Mouse (Mus musculus) natural killer cell, adult 2 months (primary cell): ENCODE results near the gene Ppa2.

Experiments
- DNase-seq, 2 experiments: peaks; one replicate each; pipeline ENCODE4 v3.0.0; 2022; ENCODE audit warnings: low spot score in 2 of 2

Ppa2 gene

DNA sequence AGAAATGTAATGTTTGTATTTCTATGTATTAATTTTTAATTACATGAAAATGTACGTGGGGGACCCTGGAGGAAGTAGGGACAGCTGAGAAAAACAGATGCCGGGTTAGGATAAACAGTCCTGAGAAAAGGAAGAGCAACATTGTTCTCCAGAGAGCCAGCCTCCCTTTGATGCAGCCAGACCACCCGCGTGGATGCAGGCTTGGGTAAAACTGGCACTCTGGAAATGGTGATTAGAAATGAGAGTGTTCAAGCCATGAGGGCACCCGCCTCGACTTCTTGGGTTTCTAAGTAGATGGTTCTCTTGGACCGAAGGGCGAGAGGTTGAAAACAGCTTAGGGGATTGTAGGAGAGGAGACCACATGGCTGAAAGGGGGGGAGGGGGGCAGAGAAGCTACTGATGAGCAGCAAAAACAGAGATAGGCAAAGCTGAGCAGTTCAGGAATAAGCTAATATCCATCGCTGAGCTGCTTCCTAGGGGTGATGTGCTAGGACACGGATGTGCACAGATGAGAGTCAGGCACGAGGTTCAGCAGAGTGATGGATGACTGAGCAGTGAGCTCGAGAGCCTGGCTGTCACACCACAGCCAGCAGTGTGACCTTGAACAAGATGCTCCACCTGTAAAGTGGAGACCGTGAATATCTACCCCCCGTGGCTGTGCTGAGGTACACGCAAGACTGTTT lies 21.4 kb downstream of the Ppa2 start:
- DNase-seq = no peak

DNA sequence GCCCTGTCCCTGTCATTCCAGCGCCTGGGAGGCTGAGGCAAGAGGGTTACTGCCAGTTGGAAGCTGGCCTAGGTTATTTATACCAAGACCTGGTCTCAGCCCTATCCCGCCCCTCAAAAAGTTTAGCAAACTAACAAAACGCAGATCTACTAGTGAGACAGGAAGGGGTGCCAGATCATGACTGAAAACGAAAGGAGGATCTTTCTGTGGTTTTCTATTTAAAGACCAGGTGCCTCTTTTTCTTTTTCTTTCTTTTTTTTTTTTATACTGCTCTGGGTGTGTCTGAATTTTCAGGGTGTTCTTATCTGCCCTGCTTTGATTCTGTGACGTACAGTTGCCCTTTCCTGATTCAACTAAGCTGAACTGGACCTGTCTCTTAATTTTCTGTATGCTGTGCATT lies 22.4 kb downstream of the Ppa2 start:
- peak; percentile 13 to 18 for DNase-seq

DNA sequence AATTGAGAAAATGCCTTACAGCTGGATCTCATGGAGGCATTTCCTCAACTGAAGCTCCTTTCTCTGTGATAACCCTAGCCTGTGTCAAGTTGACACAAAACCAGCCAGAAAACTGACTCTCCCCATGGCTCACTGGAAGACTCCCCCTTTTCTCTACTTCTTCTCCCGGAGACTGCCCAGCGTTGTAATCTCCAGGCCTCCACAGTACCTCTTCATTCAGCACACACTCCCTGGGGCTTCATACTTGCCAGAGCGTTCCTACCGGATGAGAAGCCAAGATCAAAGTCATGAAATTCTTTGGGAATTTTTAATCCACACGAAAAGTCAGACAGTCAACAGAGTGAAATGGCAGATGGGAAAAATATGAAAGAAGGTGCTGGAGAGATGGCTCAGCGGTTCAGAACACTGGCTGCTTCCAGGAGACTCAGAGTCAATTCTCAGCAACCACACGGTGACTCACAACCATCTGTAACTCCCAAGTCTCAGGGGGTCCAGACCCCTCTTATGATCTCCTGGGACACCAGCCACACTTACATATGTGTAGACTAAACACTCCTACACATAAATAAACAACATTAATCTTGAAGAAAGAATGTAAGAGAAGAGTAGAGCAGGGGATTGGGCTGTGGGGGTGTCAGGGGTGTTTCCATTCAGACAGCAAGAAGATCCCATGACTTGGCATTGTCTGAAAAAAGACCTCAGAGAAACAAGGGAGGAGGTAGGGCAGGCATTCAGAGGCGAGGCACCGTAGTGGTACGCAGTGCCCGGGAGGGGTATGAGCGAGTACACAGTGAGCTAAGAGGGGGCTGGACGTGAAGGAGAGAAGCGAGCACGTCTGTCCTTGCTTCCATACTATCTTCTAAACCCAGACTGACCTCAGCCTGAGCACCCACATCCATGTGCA lies 23.6 kb downstream of the Ppa2 start:
- no peak for DNase-seq

DNA sequence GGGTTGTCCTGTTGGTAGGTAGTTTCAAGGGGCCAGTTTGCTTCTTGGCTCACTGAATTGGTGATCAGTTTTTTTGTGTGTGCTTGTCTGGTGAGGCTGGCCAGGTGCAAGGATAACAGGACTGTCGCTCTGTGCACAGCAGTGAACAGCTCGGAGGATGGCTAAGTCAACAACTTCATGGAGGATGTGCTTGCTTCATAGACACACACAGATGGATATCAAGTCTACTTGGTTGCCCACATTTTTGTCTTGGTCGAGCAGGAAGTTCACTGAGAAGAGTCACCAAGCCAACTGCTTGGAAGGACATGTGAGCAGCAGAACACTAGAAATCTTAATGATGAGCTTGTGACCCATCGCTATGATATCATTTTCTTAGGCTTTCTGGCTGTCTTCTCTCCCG lies 24.8 kb downstream of the Ppa2 start:
- DNase-seq = no peak

DNA sequence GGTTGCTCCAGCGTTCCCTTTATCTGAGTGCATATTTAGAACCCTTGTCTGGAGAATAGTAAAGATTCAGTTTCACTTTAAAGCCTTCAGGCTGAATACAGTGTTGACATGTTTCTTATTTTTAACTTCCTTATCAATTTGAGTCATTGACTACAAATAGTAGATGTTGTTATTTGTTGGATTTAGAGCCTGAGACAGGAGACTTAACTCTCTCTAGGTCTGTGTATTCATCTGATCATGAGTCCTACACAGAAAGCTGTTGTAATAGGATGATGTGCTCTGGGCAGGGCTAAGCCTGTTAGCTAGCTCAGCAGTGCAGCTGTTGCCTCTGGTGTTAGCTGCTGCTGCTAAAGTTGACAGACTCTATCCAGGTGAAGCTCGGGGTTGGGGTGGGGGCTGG lies 25.3 kb downstream of the Ppa2 start:
- no peak for DNase-seq

DNA sequence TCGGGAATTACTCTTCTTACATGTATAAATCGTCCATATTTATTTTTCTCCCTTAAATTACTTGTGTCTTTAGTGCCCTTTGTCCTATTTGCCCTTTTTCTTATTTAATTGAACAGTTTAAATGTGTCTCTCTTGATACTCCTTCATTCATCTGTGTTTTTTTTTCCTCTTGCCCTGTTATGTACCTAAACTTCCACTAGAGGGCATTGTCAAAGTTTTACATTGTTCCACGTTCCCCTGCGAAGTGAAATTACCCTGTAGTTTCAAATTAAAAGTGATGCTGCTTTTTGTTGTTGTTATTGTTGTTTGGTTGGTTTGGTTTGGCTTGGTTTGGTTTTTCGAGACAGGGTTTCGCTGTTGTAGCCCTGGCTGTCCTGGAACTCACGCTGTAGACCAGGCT lies 26.5 kb downstream of the Ppa2 start:
- DNase-seq = no peak

DNA sequence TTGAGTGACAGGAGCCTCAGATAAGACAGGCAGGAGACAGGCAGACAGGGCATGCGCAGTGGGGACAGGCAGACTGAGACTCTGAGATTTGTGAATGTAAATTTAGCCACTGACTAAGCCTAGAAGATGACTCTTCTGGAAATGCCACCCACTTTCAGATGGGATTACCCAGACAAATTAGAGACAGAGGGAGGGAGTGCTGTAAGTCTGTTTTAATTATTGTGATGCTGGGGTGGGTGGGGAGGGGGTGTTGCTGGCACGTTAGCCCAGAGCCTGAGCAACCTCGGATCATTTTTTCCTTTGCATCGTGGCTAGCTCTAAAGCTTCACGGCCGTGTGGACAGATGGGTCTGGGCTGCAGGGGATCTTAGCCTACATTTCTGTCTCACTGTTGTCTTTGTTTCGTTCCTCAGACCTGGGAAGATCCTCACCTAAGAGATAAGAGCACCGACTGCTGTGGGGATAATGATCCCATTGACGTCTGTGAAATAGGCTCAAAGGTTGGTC lies 29.0 kb downstream of the Ppa2 start:
- DNase-seq = no peak

DNA sequence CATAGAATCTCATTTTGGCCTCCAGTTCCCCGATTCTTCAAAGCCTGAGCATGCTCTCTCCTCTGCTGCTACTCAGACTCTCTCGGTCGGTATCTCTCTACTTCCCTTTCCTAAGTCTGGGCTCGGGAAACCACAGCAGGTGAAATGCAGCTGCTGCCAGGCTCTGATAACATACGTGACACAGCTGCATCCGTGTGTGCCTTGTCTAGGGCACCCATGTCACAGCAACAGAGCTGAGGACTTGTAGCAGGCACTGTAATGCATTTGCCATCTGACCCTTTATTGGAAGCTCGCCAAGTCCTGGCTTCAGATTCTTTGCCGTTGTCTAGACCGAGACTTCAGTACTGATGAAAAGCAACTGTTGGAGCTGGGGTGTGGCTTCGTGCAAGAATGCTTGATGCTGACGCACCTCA lies 29.5 kb downstream of the Ppa2 start:
- peak in 1 of 2 experiments; percentile 22 for DNase-seq

DNA sequence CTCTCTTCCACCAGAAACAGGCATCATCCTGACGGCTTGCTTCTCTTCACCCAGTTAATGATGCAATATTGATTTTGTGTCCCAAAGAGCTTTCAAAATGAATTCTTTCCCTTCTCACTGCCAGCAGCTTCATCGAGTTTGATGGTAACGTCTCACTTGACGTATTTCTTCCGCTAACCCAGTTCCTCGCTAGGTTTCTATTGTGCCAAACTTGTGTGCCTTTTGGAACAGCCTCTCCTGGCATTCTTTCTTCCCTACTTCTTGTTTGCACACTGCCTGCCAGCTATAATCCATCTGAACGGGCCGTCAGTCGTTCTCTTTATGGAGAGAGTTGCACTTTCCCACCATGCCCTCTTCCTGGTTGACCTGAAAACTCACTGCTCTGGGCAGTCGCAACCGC lies 31.2 kb downstream of the Ppa2 start:
- no peak for DNase-seq

DNA sequence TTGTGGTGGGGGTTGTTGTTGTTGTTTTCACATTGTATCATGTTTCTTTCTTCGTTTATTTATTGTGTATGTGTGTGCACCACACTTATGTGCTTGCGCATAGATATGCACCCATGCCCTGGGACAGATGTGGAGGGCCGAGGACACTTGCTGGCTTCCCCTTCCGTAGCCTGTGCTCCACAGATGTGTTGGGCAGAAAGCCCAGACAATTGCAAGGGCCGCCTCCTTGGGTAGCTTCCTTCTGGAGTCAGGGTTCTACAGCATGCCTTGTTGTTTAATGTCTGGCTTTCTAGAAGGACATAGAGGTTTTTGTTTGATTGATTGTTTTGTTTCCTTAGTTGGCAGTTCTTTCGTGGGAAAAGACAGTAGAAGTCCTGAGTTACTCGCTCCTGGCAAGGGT lies 37.6 kb downstream of the Ppa2 start:
- no peak for DNase-seq

DNA sequence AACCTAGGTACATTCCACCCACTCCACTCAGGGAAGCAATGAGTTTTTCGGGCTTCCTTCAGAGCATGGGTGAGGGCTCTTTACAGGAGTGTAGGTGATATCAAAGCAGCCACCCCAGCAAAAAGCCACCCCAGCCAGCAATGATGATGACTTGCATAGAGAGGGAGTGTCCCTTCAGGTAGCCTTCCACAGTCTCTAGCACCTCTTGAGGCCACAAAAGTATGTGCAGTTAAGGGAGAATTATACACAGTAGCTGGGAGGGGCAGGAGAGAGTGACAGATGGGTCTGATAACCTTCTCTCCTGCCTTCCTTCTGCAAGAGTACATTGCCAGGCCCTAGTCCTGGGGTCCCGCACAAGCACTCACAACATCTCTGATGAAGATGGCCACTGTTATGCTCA lies 38.9 kb downstream of the Ppa2 start:
- DNase-seq = no peak

DNA sequence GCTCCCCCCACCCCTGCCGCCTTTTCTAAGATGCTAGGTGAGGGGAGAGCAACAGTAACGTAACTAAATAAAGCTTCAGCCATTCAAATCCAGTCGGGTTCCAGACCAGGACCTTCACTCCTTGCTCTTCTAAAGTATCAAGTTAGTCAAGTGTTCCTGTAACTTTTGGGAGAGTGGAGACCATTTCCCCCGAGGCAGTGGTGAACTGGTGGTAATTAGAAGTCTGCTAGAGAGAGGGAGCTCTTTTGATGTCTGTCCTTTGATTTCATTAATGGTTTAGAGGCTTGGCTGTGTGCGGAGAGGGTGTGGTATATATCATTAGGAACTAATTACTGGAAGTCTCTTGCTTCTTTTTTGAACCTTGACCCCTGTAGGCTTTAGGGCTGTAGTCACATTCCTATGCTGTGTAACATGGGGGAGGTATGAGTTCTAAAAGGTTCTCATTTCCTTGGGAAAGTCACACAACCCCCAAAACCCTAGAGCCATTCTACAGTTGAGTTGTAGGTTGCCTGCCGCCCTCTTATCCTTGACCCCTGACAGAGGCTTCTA lies 47.6 kb downstream of the Ppa2 start:
- DNase-seq = no peak

DNA sequence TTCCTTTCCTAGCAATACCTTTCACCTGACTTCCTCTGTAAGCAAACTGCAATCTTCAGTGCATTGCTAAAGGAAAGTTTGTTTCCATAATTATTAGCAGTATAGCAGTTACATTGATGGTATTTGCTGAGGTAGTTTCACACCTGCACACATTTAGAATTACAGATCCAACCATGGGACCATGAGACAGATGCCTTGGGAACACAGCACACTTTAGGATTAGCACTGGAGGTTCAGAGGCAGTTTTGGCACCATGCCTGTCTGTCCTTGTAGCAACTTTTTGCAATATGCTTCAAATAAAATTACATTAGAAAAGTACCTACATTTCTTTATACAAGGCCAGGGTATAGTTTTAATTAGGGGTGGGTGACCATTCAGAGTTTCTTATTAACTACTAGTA lies 48.1 kb downstream of the Ppa2 start:
- DNase-seq = no peak

DNA sequence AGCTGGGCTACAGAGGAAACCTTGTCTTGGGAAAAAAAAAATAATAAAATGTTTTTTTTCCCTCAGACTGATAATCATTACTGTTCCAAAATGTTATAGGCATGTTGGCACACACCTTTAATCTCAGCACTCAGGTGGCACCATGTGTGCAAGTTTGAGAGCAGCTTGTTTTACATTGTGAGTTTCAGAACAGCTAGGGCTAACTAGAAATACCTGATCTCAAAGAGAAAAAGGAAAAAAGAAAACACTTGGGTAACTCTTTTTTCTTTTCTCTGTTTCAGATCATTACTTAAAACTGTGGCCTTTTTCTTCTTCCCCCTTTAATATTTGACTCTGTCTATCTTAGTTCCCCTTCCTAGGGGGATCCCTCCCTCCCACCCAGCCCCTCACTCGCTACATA lies 51.5 kb downstream of the Ppa2 start:
- no peak for DNase-seq

DNA sequence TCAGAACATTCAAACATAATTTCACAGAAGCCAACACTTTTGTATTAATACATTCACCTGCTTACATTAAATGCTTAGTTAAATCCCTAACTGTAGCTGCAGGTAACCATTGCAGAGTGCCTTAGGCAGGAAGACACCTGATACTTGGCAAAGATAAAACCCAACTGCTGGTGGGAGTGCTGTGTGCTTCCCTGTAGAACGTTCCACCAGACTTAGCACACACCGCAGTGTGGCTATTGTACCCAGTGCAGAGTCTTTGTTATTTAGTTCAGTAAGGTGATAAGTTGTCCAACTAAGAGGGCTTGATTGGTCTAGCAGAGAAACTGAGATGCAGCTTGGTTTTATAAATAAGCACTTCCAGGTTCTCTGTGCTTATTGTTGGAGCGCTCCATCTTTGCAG lies 54.2 kb downstream of the Ppa2 start:
- DNase-seq = no peak

DNA sequence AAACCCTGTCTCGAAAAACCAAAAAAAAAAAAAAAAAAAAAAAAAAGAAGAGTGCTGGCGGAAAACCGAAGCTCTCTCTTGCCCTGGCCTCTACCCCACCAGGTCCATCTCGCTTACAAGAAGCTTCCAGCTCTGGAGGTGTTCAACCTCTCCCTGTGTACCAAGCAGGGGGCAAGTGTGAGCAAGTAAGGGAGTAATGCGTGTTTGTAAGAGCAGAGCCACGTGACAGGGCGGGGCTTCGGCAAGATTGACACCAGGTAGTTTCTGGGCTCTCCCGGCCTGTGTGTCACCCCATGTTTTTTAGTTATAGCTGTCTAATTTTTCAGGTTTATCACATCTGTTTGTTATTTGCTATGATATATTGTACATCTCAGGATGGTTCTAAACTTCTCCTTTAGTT lies 56.2 kb downstream of the Ppa2 start:
- no peak for DNase-seq

DNA sequence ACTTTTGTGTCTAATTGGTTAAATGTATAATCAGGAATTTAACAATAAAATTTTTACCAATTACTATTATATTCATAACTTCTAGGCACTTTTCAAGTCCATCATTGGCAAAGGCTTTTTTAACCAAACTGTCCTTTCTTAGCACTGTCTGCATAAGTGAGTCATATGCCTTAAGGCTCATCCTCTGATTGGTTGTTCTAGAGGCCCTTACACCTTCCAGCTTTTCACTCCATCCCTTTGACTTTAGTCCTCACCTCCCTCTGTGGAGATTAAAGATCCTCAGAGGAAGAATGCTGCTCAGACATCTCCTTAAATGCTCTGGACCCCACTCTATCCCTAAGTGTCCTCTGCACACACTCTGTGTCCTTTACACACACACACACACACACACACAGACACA lies 68.3 kb downstream of the Ppa2 start:
- DNase-seq = no peak

DNA sequence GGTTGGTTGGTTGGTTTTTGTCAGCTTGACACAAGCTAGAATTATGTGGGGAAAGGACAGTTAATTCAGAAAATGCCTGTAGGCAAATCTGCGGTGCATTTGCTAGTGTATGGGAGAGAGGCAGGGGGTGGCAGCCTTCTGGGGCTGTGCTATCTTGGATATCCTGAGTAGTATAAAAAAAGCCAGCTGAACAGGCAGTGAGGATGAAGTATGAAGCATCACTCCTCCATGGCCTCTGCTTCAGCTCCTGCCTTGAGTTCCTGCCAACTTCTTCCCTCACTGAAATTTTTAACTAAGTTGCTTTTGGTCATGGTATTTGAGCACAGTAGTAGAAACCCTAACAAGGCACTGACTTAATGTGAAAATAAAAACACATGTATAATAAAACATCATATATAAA lies 70.1 kb downstream of the Ppa2 start:
- DNase-seq = no peak

DNA sequence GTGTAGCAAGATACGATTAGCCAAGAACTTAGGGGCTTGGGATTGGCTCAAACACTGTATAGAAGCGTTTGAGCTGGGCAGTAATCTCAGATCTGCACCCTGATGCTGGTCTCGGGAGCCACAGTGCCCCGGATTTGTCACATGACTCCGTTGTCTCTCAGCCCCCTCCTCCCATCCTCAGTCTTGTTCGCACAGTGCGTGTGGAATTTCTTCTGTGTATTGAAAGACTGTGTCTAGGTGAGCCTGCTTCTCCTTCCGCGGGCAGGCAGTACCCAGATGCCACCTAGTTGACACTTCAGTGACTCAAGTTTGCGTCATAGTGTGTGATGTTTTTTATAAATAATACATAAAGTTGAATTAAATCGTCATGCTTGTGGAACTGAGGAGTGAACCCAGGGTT lies 71.6 kb downstream of the Ppa2 start:
- no peak for DNase-seq

DNA sequence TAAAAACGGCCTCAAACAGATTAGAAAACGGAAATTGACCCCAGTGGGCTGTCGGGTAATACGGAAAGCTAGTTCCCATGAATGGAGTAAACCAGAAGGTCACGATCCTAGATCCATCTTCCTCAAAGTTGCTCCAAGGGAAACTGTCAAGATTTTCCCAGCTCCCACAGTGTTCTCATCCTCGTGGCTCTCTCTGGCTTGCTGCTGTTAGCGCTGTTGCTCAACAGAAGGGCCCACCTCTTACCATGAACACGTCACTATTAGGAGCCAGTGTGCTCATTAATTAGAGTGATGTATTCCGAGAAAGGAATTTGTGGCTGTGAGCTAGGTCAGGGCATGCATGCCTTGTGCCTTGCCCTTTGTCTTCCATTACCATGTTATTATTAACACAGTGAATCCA lies 72.2 kb downstream of the Ppa2 start:
- no peak for DNase-seq

DNA sequence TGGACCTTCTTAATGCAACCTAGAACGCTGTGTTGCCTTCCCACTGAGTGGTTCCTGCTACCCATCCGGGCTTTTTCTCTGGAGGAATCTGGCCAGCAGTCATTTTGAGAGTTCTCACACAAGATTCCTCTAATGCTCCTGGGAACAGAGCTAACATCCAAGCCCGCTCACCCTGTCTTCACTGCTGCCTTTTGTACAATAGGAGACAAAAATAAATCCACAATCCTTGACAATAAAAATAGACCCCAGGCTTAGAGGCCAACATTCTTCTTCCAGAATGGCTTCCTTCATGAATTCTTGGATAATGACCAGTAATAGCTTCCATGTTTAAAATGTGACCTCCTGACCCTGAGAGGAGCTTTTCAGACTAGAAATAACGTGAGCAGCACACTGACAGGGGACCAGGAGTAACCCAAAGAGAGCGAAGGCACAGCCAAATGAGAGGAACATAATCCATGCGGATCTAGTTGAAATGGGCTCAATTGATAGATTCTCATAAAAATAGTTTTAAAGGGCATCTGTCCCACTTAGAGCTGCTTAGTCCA lies 74.3 kb downstream of the Ppa2 start:
- DNase-seq = no peak

DNA sequence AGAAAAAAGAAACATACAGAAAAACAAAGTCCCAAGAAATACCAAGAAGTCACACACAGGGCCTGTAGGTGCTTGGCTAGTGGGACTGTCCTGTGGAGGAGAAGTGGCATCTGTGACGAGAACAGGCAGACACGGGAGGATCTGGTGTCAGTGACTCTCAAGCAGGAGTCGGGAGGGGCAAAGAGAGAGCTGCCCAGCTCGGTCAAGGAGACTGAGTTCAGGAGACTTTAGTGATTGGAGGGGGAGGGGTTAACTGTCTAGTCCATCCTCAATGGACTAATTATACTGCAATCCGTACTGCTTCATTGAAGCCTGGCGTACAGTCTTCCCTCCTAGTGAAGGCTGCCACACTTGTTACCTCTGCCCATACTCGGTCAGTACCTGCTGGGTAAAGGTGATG lies 77.4 kb downstream of the Ppa2 start:
- no peak for DNase-seq
